Mouse (Mus musculus): ENCODE measurements around the gene Zyx.

DNA sequence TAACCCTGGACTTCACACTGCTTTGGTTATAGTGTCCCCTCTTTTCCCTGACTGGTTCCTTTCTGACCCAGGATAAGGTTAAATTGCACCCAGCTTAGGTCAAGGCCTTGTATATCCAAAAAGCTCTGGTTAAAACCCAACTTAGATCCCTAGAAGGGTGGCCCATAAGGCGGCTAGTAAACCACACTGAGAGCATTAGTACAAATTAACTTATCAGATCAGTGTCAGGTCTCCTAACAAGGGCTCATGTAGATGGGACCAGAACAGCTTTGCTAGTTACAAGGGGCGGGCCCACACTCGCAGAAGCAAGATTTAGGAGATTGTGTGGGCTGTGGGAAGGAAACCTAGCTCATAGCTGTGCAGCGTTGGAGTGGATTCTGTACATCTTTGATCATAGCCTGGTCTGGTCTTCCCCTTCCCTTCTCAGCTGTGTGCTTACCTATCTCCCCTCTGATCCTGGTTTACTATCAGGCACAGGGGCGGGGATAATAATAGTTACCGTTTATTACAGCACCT lies 27.1 kb downstream of the Zyx start:
- TF ChIP-seq POLR2A (IDR thresholded peaks at IDR 0.05; ENCODE audit: borderline replicate concordance, low read depth, low read length) (no peak), CTCF (IDR thresholded peaks at IDR 0.05; ENCODE audit: low read depth, low read length) (no peak)
